Mouse (Mus musculus): Measurements from ENCODE around the gene Ncor2. TPM values are rescaled to one million over a fixed set of nuclear protein-coding genes. Genes with fewer than 3 reads are reported as not detected.

The Ncor2 gene
- polyA plus RNA-seq, 1 experiment from 2014 or later = 31.6 TPM

DNA sequence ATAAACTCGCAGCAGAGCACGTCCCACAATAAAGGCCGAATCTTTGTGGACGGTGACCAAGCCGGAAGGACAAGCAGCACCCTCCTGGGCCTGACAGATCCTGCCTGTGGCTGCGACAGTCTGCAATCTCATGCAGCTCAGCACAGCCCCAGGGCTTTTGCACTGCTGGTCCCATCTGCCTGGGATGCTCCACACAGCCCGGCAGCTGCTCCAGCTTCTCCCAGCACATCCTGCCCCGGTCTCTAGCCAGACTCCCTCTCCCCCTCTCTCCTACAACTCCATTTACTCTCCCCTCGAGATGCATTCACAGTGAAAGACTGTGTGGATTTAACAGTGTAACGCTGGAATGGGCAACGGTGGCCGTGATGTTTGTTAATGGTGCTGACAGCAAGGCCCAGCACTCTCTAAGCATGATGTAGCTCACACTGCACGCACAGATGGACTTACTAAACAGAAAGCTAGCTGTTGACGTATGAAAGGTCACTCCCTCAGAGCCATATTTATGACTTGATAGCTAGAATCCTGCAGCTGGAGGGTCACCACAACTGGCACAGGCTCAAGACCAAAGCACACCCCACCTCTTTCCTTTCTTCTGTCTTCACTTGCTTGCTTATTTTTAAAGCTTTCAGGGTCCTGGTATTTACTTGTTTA, 83.4 kb downstream of the Ncor2 start:
- WGBS = 81% methylated on average over 14 of the region's 14 CpGs
- no peak overlapping the region for H3K4me2 ChIP-seq (replicated peaks)
- peaks cover 37% of the 10 kb centered on the region for H3K36me3 ChIP-seq
- H3K9me3 ChIP-seq = no peaks in the 10 kb centered on the region
- no peak overlapping the region for H3K4me3 ChIP-seq
- H3K27ac ChIP-seq (replicated peaks) = peak overlapping the region; percentile 17; the same call in 1 of the 2 replicates
- H3K27me3 ChIP-seq = no peaks in the 10 kb centered on the region
- H3K4me1 ChIP-seq = 0 out of 2 replicates have a peak, but pooled peaks cover 8% of the 10 kb centered on the region
- H3K9ac ChIP-seq (replicated peaks) = no peak overlapping the region
- no peak for ATAC-seq (replicated peaks)

DNA sequence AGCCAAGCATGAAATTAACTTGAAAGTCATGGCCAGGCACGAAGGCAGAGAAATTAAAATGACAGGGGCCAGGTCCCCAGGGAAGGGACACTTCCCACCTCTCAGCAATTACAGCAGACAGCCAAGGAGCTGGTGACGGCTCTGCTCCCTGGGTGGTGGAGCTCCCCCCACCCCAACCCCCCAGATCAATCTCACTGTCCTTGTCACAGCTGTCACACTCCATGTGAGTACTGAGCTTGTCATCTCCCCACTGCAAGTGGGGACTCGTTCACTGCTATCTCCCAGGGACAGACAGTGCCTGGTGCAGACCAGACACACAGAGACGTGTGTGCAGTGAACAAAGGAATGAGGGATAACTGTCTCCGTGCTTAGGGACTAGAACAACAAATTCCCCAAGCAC, 85.2 kb downstream of the Ncor2 start:
- Histone ChIP-seq H3K9me3 (0 out of 2 replicates have a peak, but pooled peaks cover 7% of the 10 kb centered on the region), H3K9ac (replicated peaks) (no peak overlapping the region), H3K4me3 (no peak overlapping the region), H3K4me1 (0 out of 2 replicates have a peak, but pooled peaks cover 8% of the 10 kb centered on the region), H3K36me3 (peaks cover 56% of the 10 kb centered on the region), H3K4me2 (replicated peaks) (no peak overlapping the region), H3K27me3 (no peaks in the 10 kb centered on the region), H3K27ac (replicated peaks) (peak overlapping the region; percentile 61)
- WGBS = 43% methylated on average over 5 of the region's 5 CpGs
- no peak; the same call in 1 of the 2 replicates for ATAC-seq (replicated peaks)

DNA sequence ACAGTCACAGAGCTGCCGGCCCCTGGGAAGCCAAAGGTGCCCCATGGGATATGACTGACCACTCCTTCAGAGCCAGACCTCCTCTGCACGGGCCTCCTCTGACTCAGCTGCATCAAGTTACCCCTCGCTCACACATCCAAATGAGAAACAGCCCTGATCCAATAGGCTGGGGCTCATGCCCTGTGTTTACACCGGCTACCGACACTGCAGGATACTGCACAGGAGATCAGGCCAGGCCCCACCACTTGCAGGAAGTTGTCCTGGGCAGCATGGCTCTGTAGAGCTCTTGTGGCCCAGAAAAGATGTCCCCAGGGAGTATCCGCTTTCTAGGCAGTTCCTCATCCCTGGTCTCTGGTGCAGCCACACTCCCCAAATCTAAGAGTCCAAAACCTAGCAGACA, 90.9 kb downstream of the Ncor2 start:
- Histone ChIP-seq H3K9me3 (0 out of 2 replicates have a peak, but pooled peaks cover 7% of the 10 kb centered on the region), H3K9ac (replicated peaks) (no peak overlapping the region), H3K27ac (replicated peaks) (no peak overlapping the region), H3K4me3 (no peak overlapping the region), H3K27me3 (no peaks in the 10 kb centered on the region), H3K4me2 (replicated peaks) (no peak overlapping the region), H3K4me1 (no peaks in the 10 kb centered on the region), H3K36me3 (peaks cover 57% of the 10 kb centered on the region)
- ATAC-seq (replicated peaks) = no peak
- 86% methylated on average over 6 of the region's 6 CpGs for WGBS

DNA sequence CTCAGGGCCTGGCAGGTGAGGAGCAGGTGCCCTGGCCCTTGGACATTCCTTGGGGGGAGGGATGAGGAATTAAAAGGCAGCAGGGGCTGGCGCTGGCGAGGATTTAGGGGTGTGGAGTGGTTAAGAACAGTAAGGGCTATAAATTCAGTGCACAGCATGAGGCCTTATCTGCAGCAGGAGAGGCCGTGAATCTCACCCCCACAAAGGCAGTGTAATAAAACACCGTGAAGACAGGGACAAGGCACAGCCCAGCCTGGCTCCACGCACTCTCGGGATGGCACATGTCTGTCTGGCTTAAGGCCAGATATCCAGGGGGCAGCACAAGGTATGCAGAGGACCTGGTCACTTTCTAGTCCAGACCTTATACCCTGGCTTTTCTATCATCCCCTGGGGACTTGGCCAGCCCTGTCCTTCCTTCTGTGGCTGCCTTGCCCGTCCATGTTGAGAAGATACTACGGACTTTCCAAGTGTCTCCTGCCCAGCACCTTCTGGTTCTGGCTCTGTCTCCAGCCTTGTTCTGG, 93.9 kb downstream of the Ncor2 start:
- 69% methylated on average over 8 of the region's 8 CpGs for WGBS
- 0 out of 2 replicates have a peak, but pooled peaks cover 6% of the 10 kb centered on the region for H3K9me3 ChIP-seq
- H3K27ac ChIP-seq (replicated peaks) = no peak overlapping the region
- H3K4me1 ChIP-seq = peaks cover 17% of the 10 kb centered on the region
- H3K9ac ChIP-seq (replicated peaks) = no peak overlapping the region
- H3K27me3 ChIP-seq = no peaks in the 10 kb centered on the region
- no peak overlapping the region for H3K4me2 ChIP-seq (replicated peaks)
- ATAC-seq (replicated peaks) = no peak
- H3K4me3 ChIP-seq = no peak overlapping the region
- peaks cover 55% of the 10 kb centered on the region for H3K36me3 ChIP-seq

DNA sequence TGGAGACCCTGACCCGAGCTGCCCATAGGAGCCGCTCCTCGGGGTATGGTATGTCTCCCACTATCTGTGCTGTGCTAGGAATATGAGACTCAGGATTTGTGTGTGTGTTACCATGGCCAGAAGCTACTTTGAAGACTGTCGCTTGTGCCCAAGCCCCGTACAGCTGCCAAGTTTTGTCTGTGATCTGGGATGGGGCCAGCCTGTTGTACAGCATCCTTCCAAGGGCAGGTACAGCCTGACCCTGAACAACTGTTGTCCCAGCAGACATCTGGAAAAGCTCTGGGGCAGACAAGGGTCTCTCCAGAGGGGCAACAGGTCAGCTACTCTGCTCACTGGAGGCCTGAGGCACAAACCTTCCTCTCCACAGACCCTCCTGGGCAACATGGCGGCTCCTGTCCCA, 95.3 kb downstream of the Ncor2 start:
- WGBS = 88% methylated on average over 6 of the region's 6 CpGs
- H3K9ac ChIP-seq (replicated peaks) = no peak overlapping the region
- no peaks in the 10 kb centered on the region for H3K27me3 ChIP-seq
- H3K27ac ChIP-seq (replicated peaks) = peak overlapping the region; percentile 39; the same call in 1 of the 2 replicates
- ATAC-seq (replicated peaks) = no peak
- H3K4me2 ChIP-seq (replicated peaks) = no peak overlapping the region
- peaks cover 55% of the 10 kb centered on the region for H3K36me3 ChIP-seq
- no peaks in the 10 kb centered on the region for H3K9me3 ChIP-seq
- peaks cover 17% of the 10 kb centered on the region for H3K4me1 ChIP-seq
- H3K4me3 ChIP-seq = no peak overlapping the region

DNA sequence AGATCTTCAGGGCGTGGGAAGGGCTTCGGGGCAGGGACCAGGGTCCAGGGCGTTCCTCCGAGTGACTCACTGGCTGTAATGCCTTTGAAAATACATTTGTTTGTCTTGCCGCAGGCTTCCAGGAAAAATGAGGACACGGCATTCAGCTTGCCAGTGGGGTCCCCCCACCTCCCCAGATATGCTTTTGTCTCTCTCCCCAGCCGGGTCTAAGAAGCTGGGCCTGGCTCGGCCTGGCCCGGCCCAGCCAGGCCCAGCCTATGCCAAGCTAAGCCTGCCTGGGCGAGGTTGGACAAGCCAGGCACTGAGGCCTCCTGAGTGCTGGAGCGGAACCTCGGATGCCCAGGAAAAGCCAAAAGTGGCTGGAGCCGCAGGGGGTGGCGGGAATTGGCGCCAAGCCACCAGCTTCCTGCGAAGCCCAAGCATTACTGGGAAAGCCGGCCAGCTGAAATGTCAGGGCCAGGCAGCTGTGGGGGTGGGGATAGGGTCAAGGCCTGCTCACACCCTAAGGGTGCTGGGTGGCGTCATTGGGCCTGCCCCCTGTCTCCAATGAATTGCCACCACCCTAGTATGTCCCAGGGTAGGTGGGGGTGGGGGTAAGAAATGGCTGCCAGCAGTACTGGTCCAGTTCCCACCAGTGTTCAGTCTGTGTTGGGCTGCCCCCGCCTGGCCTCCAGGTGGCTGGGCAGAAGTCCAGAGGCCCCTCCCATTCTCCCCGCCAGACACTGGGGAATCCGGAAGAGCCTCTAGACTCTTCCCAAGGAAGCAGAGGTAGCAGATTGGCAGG, 97.5 kb downstream of the Ncor2 start:
- H3K4me1 ChIP-seq = peaks cover 17% of the 10 kb centered on the region
- H3K9ac ChIP-seq (replicated peaks) = no peak overlapping the region
- H3K4me2 ChIP-seq (replicated peaks) = no peak overlapping the region
- WGBS = 41% methylated on average over 21 of the region's 21 CpGs
- no peaks in the 10 kb centered on the region for H3K27me3 ChIP-seq
- ATAC-seq (replicated peaks) = peak; percentile 67
- no peaks in the 10 kb centered on the region for H3K9me3 ChIP-seq
- peak overlapping the region; percentile 74 for H3K27ac ChIP-seq (replicated peaks)
- peaks cover 65% of the 10 kb centered on the region for H3K36me3 ChIP-seq
- H3K4me3 ChIP-seq = no peak overlapping the region

DNA sequence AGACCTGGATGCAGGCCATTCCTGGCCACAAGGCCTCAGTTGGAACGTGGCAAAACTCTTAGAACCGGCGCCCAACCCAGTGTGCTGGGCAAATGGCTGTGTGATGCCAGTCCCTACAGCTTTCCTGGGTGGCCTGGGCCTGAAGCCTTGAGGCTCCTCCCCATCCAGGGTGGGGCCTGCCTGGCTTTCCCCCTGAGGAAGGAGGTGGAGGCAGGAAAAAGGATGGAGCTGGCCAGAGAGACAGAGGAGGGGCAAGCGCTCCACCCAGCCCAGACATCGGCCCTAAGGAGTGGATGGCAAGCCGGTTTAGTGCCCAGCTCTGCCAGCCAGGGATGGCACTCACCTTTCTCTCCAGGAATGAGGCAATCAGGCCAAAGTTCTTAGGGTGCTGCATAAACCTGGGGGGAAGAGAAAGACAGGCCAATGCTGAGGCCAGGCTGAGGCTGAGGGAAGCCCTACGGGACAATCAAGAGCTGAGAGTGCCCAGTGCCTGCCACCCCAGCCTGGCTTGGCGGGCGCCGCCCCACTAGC, 98.2 kb downstream of the Ncor2 start:
- WGBS = 80% methylated on average over 10 of the region's 10 CpGs
- ATAC-seq (replicated peaks) = peak; percentile 20; the same call in 1 of the 2 replicates

DNA sequence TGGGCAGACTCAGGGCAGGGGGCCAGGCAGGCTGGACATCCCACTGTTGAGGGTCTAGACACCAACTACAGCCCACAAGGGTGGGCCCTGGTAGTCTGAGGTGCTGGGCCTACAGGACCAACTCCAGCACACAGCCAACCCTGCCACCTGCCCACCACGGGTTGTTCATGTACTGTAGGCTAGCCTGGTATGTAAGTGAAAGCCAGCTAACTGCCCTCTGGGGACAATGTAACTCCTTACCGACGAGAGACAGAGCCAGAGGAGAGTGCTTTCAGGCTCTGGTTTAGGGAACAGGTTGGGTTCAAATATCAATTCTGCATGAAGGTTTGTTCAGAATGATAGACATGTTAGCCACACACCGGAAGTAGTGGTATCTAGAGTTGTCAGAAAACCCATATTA, 98.7 kb downstream of the Ncor2 start:
- no peaks in the 10 kb centered on the region for H3K9me3 ChIP-seq
- no peak overlapping the region for H3K9ac ChIP-seq (replicated peaks)
- H3K27me3 ChIP-seq = no peaks in the 10 kb centered on the region
- no peak for ATAC-seq (replicated peaks)
- WGBS = 88% methylated on average over 4 of the region's 4 CpGs
- H3K4me3 ChIP-seq = no peak overlapping the region
- no peak overlapping the region for H3K4me2 ChIP-seq (replicated peaks)
- H3K36me3 ChIP-seq = peaks cover 53% of the 10 kb centered on the region
- H3K4me1 ChIP-seq = peaks cover 17% of the 10 kb centered on the region
- peak overlapping the region; percentile 74 for H3K27ac ChIP-seq (replicated peaks)

More for the DNA sequence above, 98.2 kb downstream of the Ncor2 start:
- Histone ChIP-seq H3K9ac (replicated peaks) (no peak overlapping the region), H3K4me2 (replicated peaks) (no peak overlapping the region), H3K27me3 (no peaks in the 10 kb centered on the region), H3K27ac (replicated peaks) (peak overlapping the region; percentile 74), H3K4me1 (peaks cover 17% of the 10 kb centered on the region), H3K36me3 (peaks cover 58% of the 10 kb centered on the region), H3K4me3 (no peak overlapping the region), H3K9me3 (no peaks in the 10 kb centered on the region)

DNA sequence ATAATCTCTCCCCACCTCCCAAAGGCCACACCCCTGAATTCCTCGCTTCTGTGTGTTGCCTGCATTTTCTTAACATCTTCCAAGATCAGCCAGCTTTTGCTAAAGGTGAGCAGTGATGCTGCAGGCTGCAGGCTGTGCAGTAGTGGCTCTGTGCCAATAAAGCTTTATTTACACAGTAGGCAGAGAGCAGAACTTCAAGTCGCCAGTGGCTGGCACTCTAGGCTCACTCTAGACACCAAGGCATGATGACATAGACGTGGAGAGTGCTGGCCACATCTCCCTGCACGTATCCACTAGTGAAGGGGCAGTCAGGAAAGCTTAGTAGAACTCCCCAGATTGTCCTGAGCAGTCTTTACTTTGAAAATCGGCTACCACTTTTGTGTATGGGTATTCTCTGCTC, 100.8 kb downstream of the Ncor2 start:
- ATAC-seq (replicated peaks) = no peak
- 74% methylated on average over 5 of the region's 5 CpGs for WGBS
- peaks cover 42% of the 10 kb centered on the region for H3K36me3 ChIP-seq

DNA sequence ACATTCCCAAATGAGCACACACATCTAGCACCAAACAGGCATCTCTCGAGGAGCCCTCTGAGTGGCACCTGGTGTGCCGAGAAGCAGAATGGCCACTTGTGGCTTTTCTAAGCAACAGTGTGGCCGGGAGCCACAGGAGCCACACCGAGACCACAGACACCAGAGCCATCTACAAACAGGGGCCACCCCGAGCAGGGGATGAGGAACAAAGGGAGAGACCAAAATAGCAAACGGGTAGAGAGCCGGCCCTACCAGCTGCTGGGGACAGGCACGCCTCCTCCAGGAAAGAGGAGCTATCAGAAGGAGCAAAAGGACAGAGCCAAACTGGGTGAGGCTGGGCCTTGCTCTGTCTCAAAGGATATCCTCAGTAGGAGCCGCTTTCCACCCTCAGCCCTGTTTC, 102.8 kb downstream of the Ncor2 start:
- no peak overlapping the region for H3K9ac ChIP-seq (replicated peaks)
- 75% methylated on average over 9 of the region's 9 CpGs for WGBS
- no peak overlapping the region for H3K4me2 ChIP-seq (replicated peaks)
- no peak overlapping the region for H3K4me3 ChIP-seq
- peaks cover 6% of the 10 kb centered on the region for H3K4me1 ChIP-seq
- H3K27me3 ChIP-seq = no peaks in the 10 kb centered on the region
- no peaks in the 10 kb centered on the region for H3K9me3 ChIP-seq
- ATAC-seq (replicated peaks) = no peak
- H3K36me3 ChIP-seq = peaks cover 36% of the 10 kb centered on the region
- no peak overlapping the region for H3K27ac ChIP-seq (replicated peaks)

More for the DNA sequence above, 100.8 kb downstream of the Ncor2 start:
- peaks cover 17% of the 10 kb centered on the region for H3K4me1 ChIP-seq
- no peak overlapping the region for H3K27ac ChIP-seq (replicated peaks)
- no peak overlapping the region for H3K4me2 ChIP-seq (replicated peaks)
- H3K9me3 ChIP-seq = no peaks in the 10 kb centered on the region
- H3K4me3 ChIP-seq = no peak overlapping the region
- H3K9ac ChIP-seq (replicated peaks) = no peak overlapping the region
- no peaks in the 10 kb centered on the region for H3K27me3 ChIP-seq

DNA sequence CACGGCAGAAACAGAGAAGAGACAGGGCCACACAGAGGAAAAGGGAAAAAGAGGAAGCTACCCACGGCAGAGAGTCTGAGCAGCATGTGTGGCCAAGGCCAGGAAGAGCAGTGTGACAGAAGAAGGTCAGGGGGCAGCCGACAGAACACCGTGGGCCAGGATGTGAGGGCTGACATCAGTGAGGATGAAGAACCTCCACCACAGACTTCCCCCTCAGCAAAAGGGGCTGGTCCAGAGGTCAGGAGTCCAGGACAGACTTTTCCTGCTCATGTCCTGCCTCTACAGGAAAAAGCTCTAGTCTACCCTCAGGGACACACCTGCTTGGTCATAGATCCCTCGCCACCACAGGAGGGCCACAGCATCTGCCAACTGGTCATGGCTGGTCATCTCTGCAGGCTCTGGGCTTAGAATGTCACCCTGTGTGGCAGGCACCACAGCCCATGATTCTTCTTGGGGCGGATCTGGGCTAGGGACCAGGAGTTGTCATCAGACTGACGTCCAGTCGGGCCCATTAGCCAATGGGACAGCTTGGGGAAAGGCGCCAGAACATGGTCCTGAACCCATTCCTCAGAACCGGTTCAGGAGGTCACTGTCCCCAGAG, 104.3 kb downstream of the Ncor2 start:
- no peak for ATAC-seq (replicated peaks)
- 87% methylated on average over 10 of the region's 10 CpGs for WGBS
- Histone ChIP-seq H3K27ac (replicated peaks) (no peak overlapping the region), H3K9me3 (no peaks in the 10 kb centered on the region), H3K36me3 (peaks cover 25% of the 10 kb centered on the region), H3K4me3 (no peak overlapping the region), H3K4me1 (peaks cover 15% of the 10 kb centered on the region), H3K27me3 (no peaks in the 10 kb centered on the region), H3K9ac (replicated peaks) (no peak overlapping the region), H3K4me2 (replicated peaks) (no peak overlapping the region)

DNA sequence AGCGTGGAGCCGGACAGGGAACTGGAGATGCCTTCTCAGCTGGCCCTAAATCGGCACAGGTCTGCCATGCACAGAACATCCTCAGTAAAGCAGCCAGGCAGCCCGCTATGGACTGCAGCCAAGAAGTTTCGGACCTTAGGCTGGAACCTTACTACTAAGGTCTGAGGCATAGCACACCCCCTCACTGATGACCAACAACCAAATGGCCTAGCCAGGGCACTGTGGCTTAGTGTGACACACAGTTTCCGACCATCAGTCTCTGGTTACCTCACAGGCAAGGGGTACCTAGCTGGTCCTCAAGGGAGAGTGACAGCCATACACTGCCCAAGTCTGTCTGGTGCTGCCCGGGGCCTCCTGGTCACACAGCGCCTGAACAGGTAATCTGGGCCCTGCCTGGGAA, 105.1 kb downstream of the Ncor2 start:
- peaks cover 17% of the 10 kb centered on the region for H3K36me3 ChIP-seq

More for the DNA sequence above, 105.1 kb downstream of the Ncor2 start:
- Histone ChIP-seq H3K4me2 (replicated peaks) (no peak overlapping the region), H3K27me3 (no peaks in the 10 kb centered on the region), H3K9me3 (no peaks in the 10 kb centered on the region), H3K9ac (replicated peaks) (no peak overlapping the region), H3K4me3 (no peak overlapping the region), H3K27ac (replicated peaks) (no peak overlapping the region), H3K4me1 (peaks cover 22% of the 10 kb centered on the region)
- no peak for ATAC-seq (replicated peaks)
- 95% methylated on average over 8 of the region's 8 CpGs for WGBS

All from forebrain, embryonic 15.5 days (tissue).